Mouse (Mus musculus) splenic B cell, adult 2 months (primary cell): Measurements from ENCODE around the gene Rex1bd.
"Not testable (repeated sequence)": the region's sequence is repeated elsewhere in the genome, so short reads cannot be mapped to it uniquely, and the experiment has no call there.

ENCODE experiments used
- DNase-seq: peaks from one replicate; pipeline ENCODE4 v3.0.0-alpha.2; 2011; ENCODE audit warnings: low read depth, low spot score
- H3K27me3 ChIP-seq: 2 replicates; pipeline ENCODE4 v1.6.1; 2012; ENCODE audit warnings: mild to moderate bottlenecking, low read length, moderate library complexity, mixed read lengths; ENCODE audit not compliant: control insufficient read depth, poor library complexity, insufficient read depth, severe bottlenecking
- H3K36me3 ChIP-seq: 2 replicates; pipeline ENCODE4 v1.6.1; 2012; ENCODE audit warnings: mild to moderate bottlenecking, low read length, moderate library complexity, mixed read lengths; ENCODE audit not compliant: control insufficient read depth, poor library complexity, insufficient read depth, severe bottlenecking

Gene Rex1bd

DNA sequence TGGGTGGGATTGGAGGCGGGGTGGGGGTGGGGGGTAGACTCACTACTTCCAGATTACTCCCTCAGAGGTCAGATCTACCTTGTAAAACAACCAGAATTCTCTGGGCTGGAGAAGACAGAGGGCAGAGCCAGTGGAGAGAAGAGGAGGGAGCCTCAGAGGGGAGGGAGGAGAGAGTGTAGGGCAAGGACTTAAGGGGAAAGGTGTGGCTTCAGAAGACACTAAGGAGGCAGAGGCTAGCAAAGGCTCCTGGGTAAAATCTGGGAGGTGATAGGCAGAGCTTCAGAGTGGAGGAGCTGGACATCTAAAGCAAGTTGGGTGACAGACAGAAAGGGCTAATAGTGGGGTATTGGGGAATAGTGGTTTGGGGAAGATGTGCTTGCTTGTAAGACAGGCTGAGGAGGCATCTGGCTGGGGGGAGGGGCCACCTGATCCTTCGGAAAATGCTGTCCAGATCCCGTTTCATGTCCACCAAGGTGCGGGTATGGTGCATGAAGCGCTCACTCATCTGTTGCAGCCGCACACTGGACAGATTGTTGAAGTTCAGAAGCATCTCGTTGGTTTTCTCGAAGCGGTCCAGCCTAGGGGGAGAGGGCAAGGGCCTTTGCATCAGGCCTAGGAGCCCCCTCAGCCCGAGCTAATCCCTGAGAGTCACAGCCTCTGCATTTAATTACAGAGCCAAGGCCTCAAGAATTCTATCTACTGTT, 11.5 kb upstream of the Rex1bd start:
- DNase-seq = no peak
- peaks cover 8% of the 10 kb centered on the region; the same call in 1 of the 2 replicates for H3K36me3 ChIP-seq

DNA sequence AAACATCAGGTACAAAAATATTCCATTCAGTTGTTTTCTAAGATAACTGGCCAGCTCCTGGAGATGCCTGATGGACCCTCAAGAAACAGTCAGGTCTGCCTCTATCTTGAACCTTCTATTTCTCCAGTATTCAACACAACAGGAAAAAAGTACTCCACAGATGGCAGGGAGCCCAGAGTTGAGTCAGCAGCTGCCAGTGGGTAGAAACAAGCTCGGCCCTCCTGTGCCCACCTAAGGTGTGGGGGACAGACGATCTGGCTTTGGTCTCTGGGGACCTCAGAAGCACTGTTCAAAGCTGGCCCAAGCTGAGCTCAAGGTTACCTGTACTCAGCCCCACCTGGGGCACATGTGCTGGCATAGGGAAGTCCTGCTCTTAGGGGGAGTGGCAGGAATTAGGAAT, 6.9 kb upstream of the Rex1bd start:
- H3K27me3 ChIP-seq = no peaks in the 10 kb centered on the region

More for the DNA sequence above, 11.5 kb upstream of the Rex1bd start:
- no peaks in the 10 kb centered on the region for H3K27me3 ChIP-seq

GRCm38 (mm10) chr8:70512253-70512903, 5.8 kb upstream of the Rex1bd start:
- H3K27me3 ChIP-seq = no peaks in the 10 kb centered on the region
- peak; percentile 43 for DNase-seq
- peaks cover 9% of the 10 kb centered on the region for H3K36me3 ChIP-seq

More for the DNA sequence above, 6.9 kb upstream of the Rex1bd start:
- peaks cover 9% of the 10 kb centered on the region; the same call in 1 of the 2 replicates for H3K36me3 ChIP-seq
- DNase-seq = no peak

- Histone ChIP-seq H3K36me3 (peaks cover 9% of the 10 kb centered on the region), H3K27me3 (no peaks in the 10 kb centered on the region)
- no peak for DNase-seq
These were observed 5.2 kb upstream of the Rex1bd start for GRCm38 (mm10) chr8:70511770-70512169.

DNA sequence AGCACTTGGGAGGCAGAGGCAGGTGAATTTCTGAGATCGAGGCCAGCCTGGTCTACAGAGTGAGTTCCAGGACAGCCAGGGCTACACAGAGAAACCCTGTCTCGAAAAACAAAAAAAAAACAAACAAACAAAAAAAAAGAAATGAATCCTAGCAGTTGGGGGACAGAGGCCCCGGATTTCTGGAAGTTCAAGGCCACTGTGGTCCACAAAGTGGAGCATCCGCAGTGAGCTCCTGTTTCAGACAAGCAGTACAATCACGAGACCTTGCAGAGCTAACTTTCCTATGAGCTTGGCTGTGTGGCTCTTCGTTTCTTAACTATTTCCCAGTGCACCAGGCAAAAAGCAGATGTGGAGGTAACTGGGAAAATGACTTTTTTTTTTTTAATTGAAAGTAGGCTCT, 4.6 kb upstream of the Rex1bd start:
- not testable (repeated sequence) for DNase-seq, H3K27me3 ChIP-seq, H3K36me3 ChIP-seq

DNA sequence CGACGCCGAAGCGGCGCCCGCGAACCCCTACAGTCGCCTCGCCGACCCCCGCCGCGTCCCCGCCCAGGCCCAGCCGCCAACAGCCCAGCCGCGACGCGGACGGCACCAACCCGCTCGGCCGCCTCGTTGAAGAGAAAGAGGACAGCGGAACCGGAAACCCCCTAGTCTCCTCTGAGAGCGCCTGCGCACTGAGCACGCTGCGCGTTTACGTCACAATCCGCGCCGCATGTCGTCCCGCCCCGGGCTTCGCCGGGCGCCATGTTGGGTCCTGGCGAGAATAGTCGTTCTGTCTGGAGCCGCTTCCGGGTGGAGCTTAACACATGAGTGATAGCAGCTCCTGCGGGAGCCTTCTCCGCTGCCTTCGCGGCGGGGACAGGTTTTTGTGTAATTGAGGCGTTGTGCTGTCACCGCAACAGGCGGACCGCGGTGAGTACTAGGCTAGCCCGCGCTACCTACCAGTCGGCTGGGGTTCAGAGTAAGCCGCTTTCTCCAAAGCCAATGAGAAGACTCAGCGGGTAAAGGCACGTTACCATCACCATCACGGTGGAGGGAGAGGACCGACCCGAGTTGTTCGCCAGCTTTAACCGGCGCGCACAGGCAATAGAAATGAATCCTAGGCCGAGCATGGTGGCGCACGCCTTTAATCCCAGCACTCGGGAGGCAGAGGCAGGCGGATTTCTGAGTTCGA, 3.8 kb upstream of the Rex1bd start, which contains the start of gene Uba52:
Gene Uba52, minus strand, starts transcription at position 574 of the 688 bp plus-strand sequence.
- DNase-seq = peak; percentile 98
- H3K27me3 ChIP-seq = no peaks in the 10 kb centered on the region
- peaks cover 4% of the 10 kb centered on the region for H3K36me3 ChIP-seq

- DNase-seq = no peak
These were observed 2.9 kb upstream of the Rex1bd start for GRCm38 (mm10) chr8:70509281-70509952.

GRCm38 (mm10) chr8:70507027-70507393, 458 bp upstream of the Rex1bd start:
- DNase-seq = no peak
- Histone ChIP-seq H3K27me3 (no peaks in the 10 kb centered on the region), H3K36me3 (peaks cover 3% of the 10 kb centered on the region)

More at GRCm38 (mm10) chr8:70509281-70509952, 2.9 kb upstream of the Rex1bd start:
- H3K27me3 ChIP-seq = no peaks in the 10 kb centered on the region
- H3K36me3 ChIP-seq = peaks cover 4% of the 10 kb centered on the region

DNA sequence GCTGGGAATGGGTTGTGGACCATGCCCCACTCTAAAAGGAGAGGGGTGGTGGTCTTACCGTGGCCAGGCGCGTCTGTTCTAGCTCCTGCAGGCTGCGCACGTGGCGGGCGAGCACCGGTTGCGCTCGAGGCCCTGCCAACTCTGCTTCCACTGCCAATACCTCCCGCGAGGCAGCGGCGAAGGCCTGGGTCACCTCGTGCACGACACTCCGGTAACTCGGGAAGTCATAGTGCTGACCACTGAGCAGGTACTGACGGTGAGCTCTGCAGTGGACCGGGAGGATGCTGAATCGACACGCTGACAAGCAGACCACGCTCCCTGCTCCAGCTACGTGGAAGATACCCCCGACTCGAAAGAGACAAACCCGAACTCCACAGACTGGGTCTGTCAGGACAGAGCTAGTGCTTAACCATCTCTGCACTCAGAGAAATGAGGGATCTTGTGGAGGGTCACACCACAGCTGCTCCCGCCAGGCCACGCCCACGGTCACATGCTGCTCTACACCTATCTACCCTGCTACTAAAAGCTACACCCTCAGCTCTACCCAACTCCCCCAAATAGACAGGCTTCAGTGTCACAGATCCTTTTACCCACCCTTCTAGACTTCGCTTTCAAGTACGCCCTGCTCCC, 739 bp downstream of the Rex1bd start:
- Histone ChIP-seq H3K36me3 (peaks cover 3% of the 10 kb centered on the region), H3K27me3 (no peaks in the 10 kb centered on the region)
- DNase-seq = no peak

GRCm38 (mm10) chr8:70504851-70505250, 1.7 kb downstream of the Rex1bd start:
- no peaks in the 10 kb centered on the region for H3K27me3 ChIP-seq
- DNase-seq = peak; percentile 88
- peaks cover 3% of the 10 kb centered on the region for H3K36me3 ChIP-seq

- no peak for DNase-seq
- Histone ChIP-seq H3K36me3 (peaks cover 3% of the 10 kb centered on the region), H3K27me3 (no peaks in the 10 kb centered on the region)
These were observed 2.2 kb downstream of the Rex1bd start for GRCm38 (mm10) chr8:70504291-70504716.

- Histone ChIP-seq H3K27me3 (no peaks in the 10 kb centered on the region), H3K36me3 (peaks cover 3% of the 10 kb centered on the region)
- DNase-seq = peak; percentile 74
These were observed 3.3 kb downstream of the Rex1bd start for GRCm38 (mm10) chr8:70503062-70503750.

- Histone ChIP-seq H3K27me3 (no peaks in the 10 kb centered on the region), H3K36me3 (peaks cover 2% of the 10 kb centered on the region; the same call in 1 of the 2 replicates)
- DNase-seq = no peak
These were observed 4.0 kb downstream of the Rex1bd start for GRCm38 (mm10) chr8:70502540-70502939.
